Mouse (Mus musculus) gastrocnemius, postnatal 36 days (tissue): ENCODE measurements around the gene Kbtbd7. TPM values are rescaled to one million over a fixed set of nuclear protein-coding genes. Genes with fewer than 3 reads are reported as not detected.
"Not testable (repeated sequence)": the region's sequence is repeated elsewhere in the genome, so short reads cannot be mapped to it uniquely, and the experiment has no call there.

Experiments
- DNase-seq, 2 experiments: peaks; one replicate each; pipeline ENCODE4 v3.0.0; 2022
- intact Hi-C: fragments of 180-260 bp; cut with DNase I; formaldehyde crosslinking; loops from one replicate; pipeline ENCODE4 v1.15.1; 2025
- total RNA-seq, 2 experiments: library from RNA; stranded (reverse); gene quantifications; 2 replicates each; pipeline ENCODE4 v1.2.3; 2021

Kbtbd7 gene
- total RNA-seq, 2 experiments from 2014 or later = 4.3 to 6.2 TPM

- no peak for DNase-seq
- intact Hi-C loops = no loop called here
Measured at GRCm38 (mm10) chr14:79444601-79445000, 18.3 kb downstream of the Kbtbd7 start.

DNA sequence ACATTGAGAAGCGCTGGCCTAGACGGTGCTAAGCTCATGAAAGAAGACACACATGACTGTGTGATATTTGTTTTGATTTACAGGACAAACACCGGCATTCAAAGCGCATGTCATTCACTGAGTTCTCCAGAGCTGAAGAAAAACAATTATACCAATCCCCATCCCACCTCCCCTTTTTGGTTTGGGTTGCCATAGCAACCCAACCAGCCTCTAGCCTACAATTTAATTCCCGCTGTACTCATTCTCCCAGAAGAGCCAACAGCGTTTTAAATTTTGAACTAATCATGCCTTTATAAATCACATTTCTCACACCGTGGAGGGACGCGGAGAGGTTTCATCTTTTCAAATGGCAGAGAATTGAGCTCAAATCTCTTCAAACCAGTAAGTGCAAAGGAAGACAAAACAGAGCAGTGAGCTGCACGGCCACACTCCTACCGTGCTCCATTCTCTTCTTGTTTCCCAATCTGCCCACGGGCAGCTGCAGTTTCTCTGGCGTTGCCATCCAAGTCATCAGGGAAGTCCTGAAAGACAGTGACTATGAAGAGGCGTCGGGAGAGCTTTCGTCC is 18.8 kb downstream of the Kbtbd7 start:
- intact Hi-C loops = no loop called here

DNA sequence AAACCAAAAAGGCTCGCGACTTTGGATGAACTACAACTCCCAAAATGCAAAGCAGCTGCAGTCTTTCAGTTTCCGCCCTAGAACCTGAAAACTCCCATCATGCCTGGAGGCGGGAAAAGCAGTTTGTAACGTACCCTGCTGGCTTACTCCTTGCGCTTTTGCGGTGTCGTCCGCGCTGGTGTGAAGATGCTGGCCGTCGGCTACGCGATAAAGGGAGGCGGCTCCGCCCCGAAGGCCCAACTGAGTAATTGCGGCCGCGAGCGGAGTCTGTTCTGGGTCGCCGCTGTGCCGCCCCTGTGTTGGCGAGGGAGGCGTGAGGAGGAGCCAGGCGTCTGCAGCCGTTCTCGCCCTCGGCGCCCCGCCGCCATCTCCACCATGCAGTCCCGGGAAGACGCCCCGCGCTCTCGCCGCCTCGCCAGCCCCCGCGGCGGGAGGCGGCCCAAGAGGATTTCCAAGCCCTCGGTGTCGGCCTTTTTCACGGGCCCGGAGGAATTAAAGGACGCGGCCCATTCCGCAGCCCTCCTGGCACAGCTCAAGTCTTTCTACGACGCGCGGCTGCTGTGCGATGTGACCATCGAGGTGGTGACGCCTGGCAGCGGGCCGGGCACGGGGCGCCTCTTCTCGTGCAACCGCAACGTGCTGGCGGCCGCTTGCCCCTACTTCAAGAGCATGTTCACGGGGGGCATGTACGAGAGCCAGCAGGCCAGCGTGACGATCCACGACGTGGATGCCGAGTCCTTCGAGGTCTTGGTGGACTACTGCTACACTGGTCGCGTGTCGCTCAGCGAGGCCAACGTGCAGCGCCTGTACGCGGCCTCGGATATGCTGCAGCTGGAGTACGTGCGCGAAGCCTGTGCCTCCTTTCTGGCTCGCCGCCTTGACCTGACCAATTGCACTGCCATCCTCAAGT is 25.6 kb downstream of the Kbtbd7 start, which contains the start of gene Kbtbd6:
Gene Kbtbd6, plus strand, starts transcription at position 155 of the 910 bp plus-strand sequence.
- intact Hi-C loops = not testable (repeated sequence)
- peak; percentile 47 to 58 for DNase-seq

More for the DNA sequence above, 18.8 kb downstream of the Kbtbd7 start:
- DNase-seq = no peak

DNA sequence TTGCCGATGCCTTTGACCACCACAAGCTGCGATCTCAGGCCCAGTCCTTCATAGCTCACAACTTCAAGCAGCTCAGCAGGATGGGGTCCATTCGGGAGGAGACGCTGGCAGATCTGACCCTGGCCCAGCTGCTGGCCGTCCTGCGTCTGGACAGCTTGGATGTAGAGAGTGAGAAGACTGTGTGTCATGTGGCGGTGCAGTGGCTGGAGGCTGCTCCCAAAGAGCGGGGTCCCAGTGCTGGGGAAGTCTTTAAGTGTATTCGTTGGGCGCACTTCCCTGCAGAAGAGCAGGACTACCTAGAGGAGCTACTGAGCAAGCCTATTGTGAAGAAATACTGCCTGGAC is 26.3 kb downstream of the Kbtbd7 start:
- intact Hi-C loops, DNase-seq: not testable (repeated sequence)

DNA sequence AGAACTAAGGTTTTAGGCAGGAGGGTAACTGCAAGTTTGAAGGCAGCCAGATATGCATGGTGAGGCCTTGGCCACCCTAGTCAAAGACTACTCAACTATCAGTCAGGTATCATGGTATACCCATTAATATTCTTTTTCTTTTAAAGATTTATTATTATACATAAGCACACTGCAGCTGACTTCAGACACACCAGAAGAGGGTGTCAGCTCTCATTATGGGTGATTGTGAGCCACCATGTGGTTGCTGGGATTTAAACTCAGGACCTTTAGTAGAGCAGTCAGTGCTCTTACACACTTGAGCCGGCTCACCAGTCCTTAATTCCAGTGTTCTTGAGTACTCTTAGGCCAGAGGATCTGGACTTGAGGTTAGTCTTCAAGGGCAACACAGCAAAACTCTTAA is 34.1 kb downstream of the Kbtbd7 start:
- no peak for DNase-seq
- intact Hi-C loops = no loop called here

DNA sequence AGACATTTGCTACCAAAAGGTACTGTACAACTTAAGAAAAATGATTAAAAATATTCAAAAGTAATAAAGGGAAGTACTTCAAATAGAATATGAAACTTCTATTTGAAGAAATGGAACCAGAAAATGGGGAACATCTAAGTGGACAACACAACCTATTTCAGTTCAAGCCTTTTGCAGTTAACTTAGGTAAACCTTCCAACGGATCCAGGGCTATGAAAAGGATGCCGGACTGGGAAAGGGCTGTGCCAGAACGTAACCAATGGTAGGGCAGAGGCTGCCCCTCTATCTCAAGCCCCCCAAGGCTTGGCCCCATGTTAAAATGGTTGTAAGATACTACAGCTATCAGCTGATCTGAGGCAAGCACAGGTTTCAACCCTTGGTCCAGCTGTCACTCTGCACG is 34.7 kb downstream of the Kbtbd7 start:
- intact Hi-C loops = no loop called here
- DNase-seq = no peak

DNA sequence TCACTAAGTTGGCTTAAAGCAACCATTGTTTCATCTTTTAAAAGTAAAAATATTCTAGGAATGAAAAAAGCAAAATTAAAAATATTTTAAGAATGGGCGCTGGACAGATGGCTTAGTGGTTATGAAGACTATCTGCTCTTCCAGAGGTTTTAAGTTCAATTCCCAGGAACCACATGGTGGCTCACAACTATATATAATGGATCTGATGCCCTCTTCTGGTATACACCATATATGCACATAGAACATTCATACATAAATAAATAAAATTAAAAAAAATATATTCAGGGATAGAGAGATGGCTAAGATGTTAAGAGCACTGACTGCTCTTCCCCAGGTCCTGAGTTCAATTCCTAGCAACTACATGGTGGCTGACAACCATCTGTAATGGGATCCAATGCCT is 39.3 kb downstream of the Kbtbd7 start:
- intact Hi-C loops = loop anchor here (5.0 kb wide), 1 partner anchor 73 kb away; the partner anchor contains the start of gene Naa16

GRCm38 (mm10) chr14:79467621-79468020 is 41.3 kb downstream of the Kbtbd7 start:
- DNase-seq = peak in 1 of 2 experiments; percentile 39
- intact Hi-C loops = loop anchor here (5.0 kb wide), 1 partner anchor 75 kb away; the partner anchor contains the start of gene Naa16

More for the DNA sequence above, 39.3 kb downstream of the Kbtbd7 start:
- no peak for DNase-seq

- no peak for DNase-seq
- intact Hi-C loops = no loop called here
Measured at GRCm38 (mm10) chr14:79473384-79473783, 47.1 kb downstream of the Kbtbd7 start.

Other genes starting within 250 kb of the Kbtbd7 start
- not detected for gene Zfp957, start 179.1 kb upstream of the Kbtbd7 start, total RNA-seq
- 10 to 100 TPM; 36.2 to 47.3 TPM for gene Rgcc, start 124.9 kb upstream of the Kbtbd7 start, total RNA-seq
- 10 to 100 TPM; 21.7 to 22.1 TPM for gene Naa16, start 35.7 kb upstream of the Kbtbd7 start, total RNA-seq
- 1 to 10 TPM; 8.0 to 8.3 TPM for gene Mtrf1, start 28.7 kb upstream of the Kbtbd7 start, total RNA-seq
- gene Kbtbd6, start 25.3 kb downstream of the Kbtbd7 start, total RNA-seq = under 1 TPM in 1 of 2 experiments, not detected in 1; 0.15 TPM
- 1 to 10 TPM; 4.8 to 4.9 TPM for gene Elf1, start 54.7 kb downstream of the Kbtbd7 start, total RNA-seq
- gene Wbp4, start 55.0 kb downstream of the Kbtbd7 start, total RNA-seq = 10 to 100 TPM; 16.0 to 19.9 TPM
- 10 to 100 TPM; 68.2 to 95.4 TPM for gene Sugt1, start 161.2 kb downstream of the Kbtbd7 start, total RNA-seq
- under 1 TPM; 0.17 to 0.66 TPM for gene Cnmd, start 235.7 kb downstream of the Kbtbd7 start, total RNA-seq